Mouse (Mus musculus) spleen, postnatal 14 days (tissue): ENCODE measurements around the gene Rnf41.

ENCODE experiments used
- DNase-seq, 2 experiments: peaks; one replicate each; pipeline ENCODE4 v3.0.0; 2021 to 2022; ENCODE audit warnings: low spot score in 2 of 2

Gene Rnf41

GRCm38 (mm10) chr10:128385902-128386301 lies 25.6 kb upstream of the Rnf41 start:
- DNase-seq = no peak

- DNase-seq = no peak
These were observed 22.5 kb upstream of the Rnf41 start for GRCm38 (mm10) chr10:128388941-128389340.

GRCm38 (mm10) chr10:128389570-128389969 lies 21.9 kb upstream of the Rnf41 start:
- DNase-seq = no peak

GRCm38 (mm10) chr10:128390366-128390765 lies 21.1 kb upstream of the Rnf41 start:
- no peak for DNase-seq

- DNase-seq = no peak
These were observed 19.6 kb upstream of the Rnf41 start for GRCm38 (mm10) chr10:128391850-128392249.

GRCm38 (mm10) chr10:128396017-128396673 lies 15.3 kb upstream of the Rnf41 start:
- no peak for DNase-seq

- no peak for DNase-seq
These were observed 14.7 kb upstream of the Rnf41 start for GRCm38 (mm10) chr10:128396716-128397264.

- DNase-seq = no peak
These were observed 14.0 kb upstream of the Rnf41 start for GRCm38 (mm10) chr10:128397466-128397865.

GRCm38 (mm10) chr10:128400338-128400737 lies 11.1 kb upstream of the Rnf41 start:
- no peak for DNase-seq

- no peak for DNase-seq
These were observed 10.4 kb upstream of the Rnf41 start, which contains the start of gene Slc39a5 for GRCm38 (mm10) chr10:128401056-128401455. TSS of gene Slc39a5 (minus strand) at chr10:128401229.

GRCm38 (mm10) chr10:128401638-128402037 lies 9.8 kb upstream of the Rnf41 start:
- DNase-seq = no peak

GRCm38 (mm10) chr10:128403931-128404330 lies 7.5 kb upstream of the Rnf41 start:
- DNase-seq = no peak

- peak in 1 of 2 experiments; percentile 13 for DNase-seq
These were observed 2.6 kb upstream of the Rnf41 start for GRCm38 (mm10) chr10:128408591-128409535.

GRCm38 (mm10) chr10:128409692-128410559 lies 1.5 kb upstream of the Rnf41 start:
- DNase-seq = peak; percentile 93 to 95

- DNase-seq = no peak
These were observed 954 bp upstream of the Rnf41 start for GRCm38 (mm10) chr10:128410560-128410845.

GRCm38 (mm10) chr10:128412055-128412381 lies 561 bp downstream of the Rnf41 start:
- DNase-seq = no peak

GRCm38 (mm10) chr10:128412558-128412957 lies 1.1 kb downstream of the Rnf41 start:
- no peak for DNase-seq

GRCm38 (mm10) chr10:128413076-128413475 lies 1.6 kb downstream of the Rnf41 start:
- no peak for DNase-seq

GRCm38 (mm10) chr10:128414848-128415247 lies 3.4 kb downstream of the Rnf41 start:
- no peak for DNase-seq

GRCm38 (mm10) chr10:128422426-128422825 lies 11.0 kb downstream of the Rnf41 start:
- no peak for DNase-seq

- DNase-seq = no peak
These were observed 13.1 kb downstream of the Rnf41 start for GRCm38 (mm10) chr10:128424604-128425003.

GRCm38 (mm10) chr10:128425260-128425659 lies 13.8 kb downstream of the Rnf41 start:
- no peak for DNase-seq
